Mouse (Mus musculus) adrenal gland, postnatal 14 days (tissue): ENCODE data around the gene Dpf2. TPM values are rescaled to one million over a fixed set of nuclear protein-coding genes. Genes with fewer than 3 reads are reported as not detected.

ENCODE experiments used
- DNase-seq: peaks from one replicate; pipeline ENCODE4 v3.0.0; 2021; ENCODE audit warnings: mixed read lengths
- total RNA-seq: library from RNA; stranded (reverse); gene quantifications from 2 replicates; pipeline ENCODE4 v1.2.3, GENCODE M21; 2021

The Dpf2 gene
- total RNA-seq, 1 experiment from 2014 or later = 119 TPM

DNA sequence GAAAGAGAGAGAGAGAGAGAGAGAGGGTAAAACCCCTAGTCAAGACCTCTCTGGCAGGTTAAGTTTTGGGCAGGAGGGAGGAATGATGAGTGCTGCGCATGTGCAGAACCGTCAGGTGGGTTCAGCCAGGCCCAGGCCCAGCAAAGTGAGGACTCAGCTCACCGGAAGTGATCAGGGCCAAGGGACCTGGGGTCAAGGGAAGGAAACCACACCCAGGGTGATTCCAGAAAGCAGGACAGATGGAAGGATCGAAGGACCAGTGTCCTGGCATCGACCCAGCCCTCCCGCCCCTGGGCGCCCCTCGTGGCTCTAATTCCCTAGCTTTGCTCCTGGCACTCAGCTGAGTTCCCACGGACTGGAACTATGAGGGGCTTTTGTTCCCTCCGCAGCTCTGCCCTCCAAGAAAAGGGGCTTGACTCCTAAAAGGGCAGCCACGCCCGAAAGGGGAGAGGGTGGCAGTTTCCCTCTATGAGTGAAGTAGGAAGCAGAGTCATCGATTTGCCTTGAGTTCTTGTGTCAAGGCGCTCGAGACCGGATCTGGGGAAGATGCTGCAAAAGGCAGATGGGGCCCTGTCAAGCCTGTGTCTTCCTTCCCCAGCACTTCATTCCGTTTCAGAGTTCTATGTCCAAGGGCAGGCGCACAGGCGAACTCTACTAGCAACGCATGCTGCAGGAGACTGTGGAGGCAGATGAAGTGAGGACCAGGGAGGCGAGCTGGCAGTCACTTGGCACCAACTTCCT is 24.5 kb upstream of the Dpf2 start:
- no peak for DNase-seq

DNA sequence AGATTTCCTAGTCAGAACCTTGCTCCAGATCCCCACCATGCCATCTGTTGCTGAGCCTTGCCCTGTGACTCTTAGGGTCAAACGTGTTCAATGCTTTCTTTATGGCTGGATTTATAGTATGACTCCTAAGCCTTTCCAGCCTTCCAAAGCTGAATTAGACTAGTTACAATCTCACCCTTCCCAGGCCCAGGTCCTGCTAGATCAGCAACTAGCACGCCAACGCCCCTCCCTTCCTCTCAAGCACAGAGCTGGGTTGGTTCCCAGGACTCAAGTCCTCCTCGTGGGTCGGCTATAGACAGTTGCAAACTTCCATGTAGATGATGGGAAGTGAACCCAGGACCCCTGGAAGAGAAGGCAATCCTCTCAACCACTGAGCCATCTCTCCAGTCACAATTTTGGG is 22.9 kb upstream of the Dpf2 start:
- no peak for DNase-seq

GRCm38 (mm10) chr19:5935266-5935665 is 22.5 kb upstream of the Dpf2 start:
- DNase-seq = peak; percentile 78

DNA sequence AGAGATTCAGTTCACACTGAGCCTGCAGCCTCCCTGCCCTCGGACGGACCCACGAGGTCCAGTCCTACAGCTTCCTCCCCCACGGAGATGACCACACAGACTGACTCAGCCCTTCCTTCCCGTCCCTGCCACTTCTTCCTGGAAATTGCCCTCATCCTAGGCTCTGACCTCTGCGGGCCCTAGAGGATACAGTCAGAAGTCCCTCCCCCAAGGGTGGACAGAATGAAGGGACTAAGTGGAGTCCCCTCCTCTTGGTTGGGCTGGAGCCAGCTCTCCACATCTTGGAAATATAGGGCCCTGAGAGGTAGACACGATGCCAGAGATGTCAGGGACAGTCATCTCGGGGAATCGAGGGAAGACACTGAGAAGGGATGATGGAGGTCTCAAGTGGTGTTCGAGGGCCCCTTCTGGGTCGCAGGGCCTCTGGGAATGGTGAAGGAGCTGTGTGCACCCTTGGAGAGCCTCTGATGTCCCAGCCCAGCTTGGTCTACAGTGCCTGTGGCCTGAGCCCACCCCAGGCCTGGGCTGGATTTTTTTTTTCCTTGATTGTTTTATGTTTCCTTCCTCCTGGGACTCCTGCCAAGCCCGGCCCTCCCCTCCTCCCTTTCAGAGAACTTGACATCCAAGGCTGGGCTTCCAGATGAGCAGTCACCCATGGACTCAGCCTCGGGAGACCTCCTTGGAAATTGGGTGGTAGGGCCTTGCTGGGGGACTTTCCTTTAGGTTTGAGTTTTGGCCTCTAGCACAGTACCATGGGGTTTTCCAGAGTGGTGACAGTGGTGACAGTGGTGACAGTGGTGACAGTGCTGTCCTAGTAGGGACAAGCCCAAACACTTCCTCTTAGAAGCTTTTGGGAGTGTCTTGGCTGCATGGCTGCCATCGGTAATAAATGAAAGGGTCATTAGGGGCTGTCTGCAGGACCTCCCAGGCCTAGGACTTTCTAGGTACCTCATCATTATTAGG is 17.1 kb upstream of the Dpf2 start:
- peak; percentile 80 for DNase-seq

DNA sequence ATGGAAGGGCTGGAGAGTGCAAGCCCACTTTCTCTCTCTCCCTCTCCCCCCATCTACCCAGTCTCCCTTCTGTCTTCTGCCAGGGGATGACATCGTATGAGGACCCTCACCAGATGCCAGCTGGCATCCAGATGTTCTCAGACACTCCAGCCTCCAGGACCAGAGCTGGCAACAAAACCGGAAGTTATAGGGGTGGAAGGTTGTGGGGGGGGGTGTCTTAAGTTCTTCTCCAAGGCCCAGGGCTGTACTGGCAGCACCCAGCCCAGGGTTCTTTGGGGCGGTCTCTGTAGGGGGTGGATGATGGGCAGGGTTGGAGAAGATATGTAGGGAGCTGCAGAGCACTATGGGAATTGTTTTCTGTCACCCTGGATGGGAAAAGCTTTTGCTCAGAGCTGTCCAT is 15.7 kb upstream of the Dpf2 start:
- DNase-seq = no peak

GRCm38 (mm10) chr19:5928104-5928503 is 15.3 kb upstream of the Dpf2 start:
- no peak for DNase-seq

- no peak for DNase-seq
Measured at GRCm38 (mm10) chr19:5927532-5927931, 14.7 kb upstream of the Dpf2 start.

DNA sequence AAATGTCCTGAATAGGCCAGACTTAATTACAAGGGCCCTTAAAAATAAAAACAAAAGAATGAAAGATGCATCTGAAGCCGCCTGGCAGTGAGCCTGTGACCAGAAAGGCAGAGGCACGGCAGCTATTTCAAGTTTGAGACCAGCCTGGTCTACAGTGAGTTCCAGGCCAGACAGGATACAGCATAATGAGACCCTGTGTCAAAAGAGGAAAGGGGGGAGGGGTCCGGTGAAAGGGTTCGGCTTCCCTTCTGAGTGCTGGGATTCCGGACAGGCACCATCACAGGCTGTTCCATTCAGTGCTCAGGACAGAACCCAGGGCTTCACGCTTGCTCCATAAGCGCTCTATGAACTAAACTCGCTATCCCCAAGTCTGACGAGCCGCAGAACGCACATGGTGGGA is 14.2 kb upstream of the Dpf2 start:
- no peak for DNase-seq

GRCm38 (mm10) chr19:5925311-5925855 is 12.6 kb upstream of the Dpf2 start:
- no peak for DNase-seq

DNA sequence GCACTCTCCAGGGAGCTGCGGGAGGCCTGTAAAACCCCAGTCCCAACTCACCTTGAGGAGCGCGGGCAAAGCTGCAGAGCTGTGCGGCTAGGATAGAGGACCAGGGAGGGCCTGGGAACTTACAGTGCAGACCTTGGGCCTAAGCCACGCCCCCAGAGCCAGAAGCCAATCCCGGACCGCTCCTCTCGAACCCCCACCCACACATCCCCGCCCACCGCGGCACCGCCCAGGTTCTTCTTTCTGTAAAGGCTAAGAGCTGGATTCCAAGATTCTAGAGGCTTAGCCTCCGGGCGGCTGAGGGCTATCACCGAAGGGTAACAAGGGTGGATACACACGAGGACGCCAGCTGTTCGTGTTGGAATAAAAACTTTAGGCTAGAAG is 11.9 kb upstream of the Dpf2 start, which contains the start of gene Cdc42ep2:
Gene Cdc42ep2 (minus strand): TSS at position 104 of the 381 bp plus-strand sequence.
- DNase-seq = peak; percentile 98

DNA sequence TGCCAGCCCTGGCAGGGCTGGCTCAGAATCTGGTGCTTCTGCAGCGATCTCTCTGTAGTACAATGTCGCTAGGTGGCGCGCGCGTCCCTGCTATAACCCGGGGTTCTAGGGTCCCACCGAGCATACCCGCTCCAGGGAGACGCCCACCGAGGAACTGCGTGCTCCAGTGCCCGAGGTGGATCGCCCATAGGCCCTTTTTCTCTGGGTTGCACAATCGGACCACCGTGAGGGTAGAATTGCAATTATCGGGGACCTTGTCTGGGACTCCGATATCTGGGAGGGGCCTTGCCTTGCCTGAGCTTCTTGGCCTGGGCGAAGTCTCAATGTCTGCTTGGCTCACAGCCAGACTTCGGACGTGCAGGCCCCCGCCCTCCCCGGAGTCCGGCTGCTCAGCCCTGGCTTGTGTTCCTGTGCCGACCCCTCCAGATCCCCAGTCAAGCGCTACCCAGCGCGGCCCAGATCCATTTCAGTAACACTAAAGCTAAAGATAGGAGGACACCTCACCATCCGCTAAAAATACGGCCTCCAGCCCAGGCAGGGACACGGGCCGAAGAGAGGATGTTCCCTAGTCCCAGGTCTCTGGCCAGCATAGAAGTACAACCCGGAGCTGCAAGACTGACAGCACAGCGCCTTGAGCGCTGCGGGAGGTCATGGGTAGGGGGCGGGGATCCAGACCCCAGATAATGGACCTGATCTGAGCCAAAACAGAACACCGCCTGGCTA is 11.3 kb upstream of the Dpf2 start:
- peak; percentile 93 for DNase-seq

DNA sequence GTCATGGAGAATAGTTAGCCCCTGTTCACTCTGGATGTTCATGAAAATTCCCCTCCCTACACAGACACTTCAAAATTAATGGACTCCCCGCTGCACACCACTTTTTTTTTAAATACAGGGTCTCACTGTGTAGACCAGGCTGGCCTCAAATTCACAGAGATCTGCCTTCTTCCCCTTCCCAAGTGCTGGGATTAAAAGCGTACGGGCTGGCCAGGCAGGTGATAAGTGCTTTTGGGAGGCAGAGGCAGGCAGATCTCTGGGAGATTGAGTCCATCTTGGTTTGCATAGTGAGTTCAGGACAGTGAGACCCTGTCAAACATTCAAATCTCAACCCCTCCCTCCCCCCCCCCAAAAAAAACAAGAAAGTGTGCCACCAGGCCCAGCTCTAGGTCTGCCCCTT is 10.2 kb upstream of the Dpf2 start:
- no peak for DNase-seq

GRCm38 (mm10) chr19:5922119-5922942 is 9.5 kb upstream of the Dpf2 start:
- DNase-seq = no peak

DNA sequence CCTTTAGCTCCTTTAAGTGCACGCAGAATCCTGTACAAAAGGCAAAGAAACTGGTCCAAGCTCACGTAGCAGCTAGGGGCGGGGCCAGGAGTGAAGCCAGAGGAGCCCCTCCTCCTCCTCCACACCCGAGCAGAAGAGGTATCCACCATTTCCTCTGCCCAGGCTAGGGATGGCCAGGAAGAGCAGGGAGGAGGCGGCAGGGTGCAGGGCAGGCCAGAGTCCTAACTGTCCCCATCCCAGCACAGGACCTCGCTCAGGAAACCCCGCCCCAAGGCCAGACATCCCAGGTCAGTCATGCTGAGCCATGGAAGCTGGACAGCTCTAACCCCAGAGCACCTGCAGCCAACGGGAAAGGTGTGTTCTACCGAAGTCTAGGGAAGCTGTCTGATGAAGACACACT is 8.9 kb upstream of the Dpf2 start:
- peak; percentile 37 for DNase-seq

GRCm38 (mm10) chr19:5912103-5913006 is 455 bp downstream of the Dpf2 start:
- peak; percentile 100 for DNase-seq

- no peak for DNase-seq
Measured at GRCm38 (mm10) chr19:5911430-5912102, 1.2 kb downstream of the Dpf2 start.

DNA sequence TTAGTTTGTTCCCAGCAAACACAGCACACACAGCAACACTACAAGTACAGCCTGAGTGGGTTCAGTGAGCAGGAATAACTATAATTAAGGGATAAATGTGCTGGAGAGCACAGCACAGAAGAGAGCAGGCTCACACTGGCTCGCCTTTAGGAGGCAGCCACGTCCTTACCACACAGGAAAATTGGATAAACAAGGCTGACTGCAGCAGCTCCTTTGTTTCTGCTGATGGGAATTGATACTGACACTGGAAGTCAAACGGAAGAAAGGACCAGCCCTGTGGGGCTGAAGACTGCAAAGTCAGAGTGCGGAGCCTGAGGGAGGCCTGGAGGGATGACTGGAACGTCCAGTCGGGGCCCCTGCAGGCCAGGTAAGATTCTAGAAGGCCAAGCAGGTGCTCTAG is 2.6 kb downstream of the Dpf2 start:
- DNase-seq = no peak

GRCm38 (mm10) chr19:5907275-5907674 is 5.5 kb downstream of the Dpf2 start:
- no peak for DNase-seq

GRCm38 (mm10) chr19:5894002-5894678 is 18.7 kb downstream of the Dpf2 start, which contains the start of gene Tigd3:
Gene Tigd3, minus strand, starts transcription at chr19:5894149.
- DNase-seq = peak; percentile 96
